In the genomic region with DNA sequence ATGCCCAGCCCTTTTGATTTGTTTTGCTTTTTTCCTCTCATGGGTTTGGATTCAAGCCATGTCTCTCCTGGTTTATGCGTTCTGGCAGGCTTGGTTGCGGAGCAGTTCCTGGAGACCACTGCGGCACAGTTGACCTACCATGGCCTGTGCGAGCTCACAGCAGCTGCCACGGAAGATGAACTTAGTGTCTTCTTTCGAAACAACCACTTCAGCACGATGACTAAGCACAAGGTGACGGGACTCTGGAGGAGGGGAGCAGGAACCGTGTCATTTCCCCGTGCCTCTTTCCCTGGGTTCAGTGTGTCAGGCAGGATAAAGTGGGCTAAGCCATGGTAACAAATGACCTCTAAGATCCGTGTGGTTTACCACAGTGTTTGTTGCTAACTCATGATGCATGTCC, we compare ENCODE assay signal across 11 mouse cellular contexts. TPM values are rescaled to one million over a fixed set of nuclear protein-coding genes. Genes with fewer than 3 reads are reported as not detected.
DNase-seq lines count a peak whose midpoint lies in the region; ATAC-seq and TF ChIP-seq lines count a peak whose summit lies in the region.
"Had no signal": no experiment of that assay in that cellular context is flagged by ENCODE, and none has a peak within 500 bp of the region (broad histone marks: within the 10 kb centered on the region; RNA-seq: fewer than 3 reads in every experiment).

No protein-coding gene starts in this region.

- peak overlapping the region; percentile 41; the same call in 1 of the 2 replicates for H3K9ac ChIP-seq in ES-E14 (ENCODE audit: insufficient read depth, low read depth, low read length, poor library complexity, severe bottlenecking)

- H3K36me3 ChIP-seq in ES-E14 (ENCODE audit: control insufficient read depth, insufficient read depth, low read length, poor library complexity, severe bottlenecking), result peaks cover 36% of the 10 kb centered on the region

- peak; percentile 93 for ATAC-seq in megakaryocyte, adult 5-6 weeks (ENCODE audit: poor library complexity, severe bottlenecking)

- no peak overlapping the region for H3K4me3 ChIP-seq in ES-E14 (ENCODE audit: insufficient read depth in 1 of 2, low read depth in 1 of 2, low read length in 2 of 2, poor library complexity in 1 of 2, severe bottlenecking in 1 of 2)

- peak; percentile 80 for DNase-seq in adrenal gland, adult 2 months
- no peak for DNase-seq in adrenal gland, postnatal 10 days
- DNase-seq in ES-E14 (ENCODE audit: low read depth, low spot score), result no peak
- DNase-seq in kidney, adult 9 months, result peak; percentile 80
- no peak for DNase-seq in cerebellum, adult 18-20 months
- no peak for DNase-seq in urinary bladder, postnatal 10 days (ENCODE audit: low spot score)
- no peak for DNase-seq in spleen, postnatal 4 days (ENCODE audit: low spot score in 2 of 2)
- DNase-seq: B cell, adult 2 months; spleen, adult 18-20 months had no signal

- peaks cover 2 to 40% of the 10 kb centered on the region in 2 experiments; a peak in 2 of 4 replicates for H3K4me1 ChIP-seq in ES-E14 (ENCODE audit: control insufficient read depth in 2 of 2, insufficient read depth in 2 of 2, low read length in 2 of 2, poor library complexity in 1 of 2)

- no peaks in the 10 kb centered on the region for H3K9me3 ChIP-seq in ES-E14 (ENCODE audit: control insufficient read depth, insufficient read depth, low read depth, low read length)

- H3K27ac ChIP-seq in ES-E14 (ENCODE audit: insufficient read depth, low read depth, low read length, poor library complexity, severe bottlenecking), result peak overlapping the region; percentile 12; the same call in 1 of the 2 replicates

- in situ Hi-C loops in ES-E14 (cut with MboI; ENCODE audit: low sequenced_read_pairs in 2 of 2, unreplicated experiment in 2 of 2), result no loop called here

TF ChIP-seq in ES-E14, 5 proteins besides CTCF, POLR2A, EP300 and RAD21:
- TF ChIP-seq ZNF384 (IDR thresholded peaks at IDR 0.05; ENCODE audit: low read depth, low read length) (no peak), MAFK (IDR thresholded peaks at IDR 0.05; ENCODE audit: insufficient read depth, low read depth, low read length) (no peak), CHD2 (IDR thresholded peaks at IDR 0.05; ENCODE audit: low read depth, low read length) (no peak), HCFC1 (IDR thresholded peaks at IDR 0.05; ENCODE audit: borderline replicate concordance, insufficient read depth, low read length) (no peak), ZC3H11A (IDR thresholded peaks at IDR 0.05; ENCODE audit: borderline replicate concordance, low read depth, low read length) (no peak)

RNA-seq across cellular contexts. Expression of gene Prune1, which starts 11.7 kb away (rescaled TPM):
- total RNA-seq in adrenal gland, adult 2 months (2021), result 10 to 100 TPM; 26.3 to 31.1 TPM
- polyA plus RNA-seq in adrenal gland, adult 2 months (2012; rRNA removed), result 14.1 and 15.4 TPM in 2 replicates
- 10 to 100 TPM; 22.2 to 27.9 TPM for total RNA-seq in adrenal gland, postnatal 10 days (2021)
- total RNA-seq in ES-E14 (2012; rRNA removed), result 26.4 and 29.5 TPM in 2 replicates
- 12.4 and 14.5 TPM in 2 replicates for total RNA-seq in megakaryocyte, adult 5-6 weeks (2015)
- total RNA-seq in megakaryocyte, adult 5-6 weeks (2017), result 7.8 and 10.2 TPM in 2 replicates

RNA-seq across cellular contexts. Expression of gene Mindy1, which starts 12.4 kb away (rescaled TPM):
- 100 to 1,000 TPM; 131 to 139 TPM for total RNA-seq in adrenal gland, adult 2 months (2021)
- 209 and 296 TPM in 2 replicates for polyA plus RNA-seq in adrenal gland, adult 2 months (2012; rRNA removed)
- 10 to 100 TPM; 71.2 to 78.1 TPM for total RNA-seq in adrenal gland, postnatal 10 days (2021)
- total RNA-seq in ES-E14 (2012; rRNA removed), result 48.8 and 54.5 TPM in 2 replicates
- 49.5 and 55.2 TPM in 2 replicates for total RNA-seq in megakaryocyte, adult 5-6 weeks (2015)
- total RNA-seq in megakaryocyte, adult 5-6 weeks (2017), result 44.0 and 54.1 TPM in 2 replicates

RNA-seq across cellular contexts. Expression of gene Anxa9, which starts 13.4 kb away (rescaled TPM):
- 1 to 10 TPM; 1.2 to 2.5 TPM for total RNA-seq in adrenal gland, adult 2 months (2021)
- polyA plus RNA-seq in adrenal gland, adult 2 months (2012; rRNA removed), result 0.88 and 1.3 TPM in 2 replicates
- 1 to 10 TPM; 1.1 to 1.3 TPM for total RNA-seq in adrenal gland, postnatal 10 days (2021)
- 0.58 and 1.1 TPM in 2 replicates for total RNA-seq in ES-E14 (2012; rRNA removed)
- 3.0 and 3.8 TPM in 2 replicates for total RNA-seq in megakaryocyte, adult 5-6 weeks (2015)
- total RNA-seq in megakaryocyte, adult 5-6 weeks (2017), result 1.9 and 2.4 TPM in 2 replicates

RNA-seq across cellular contexts. Expression of gene Cers2, which starts 21.1 kb away (rescaled TPM):
- total RNA-seq in adrenal gland, adult 2 months (2021), result 100 to 1,000 TPM; 224 to 263 TPM
- 78.7 and 99.1 TPM in 2 replicates for polyA plus RNA-seq in adrenal gland, adult 2 months (2012; rRNA removed)
- total RNA-seq in adrenal gland, postnatal 10 days (2021), result 100 to 1,000 TPM; 138 to 147 TPM
- 87.6 and 101 TPM in 2 replicates for total RNA-seq in ES-E14 (2012; rRNA removed)
- total RNA-seq in megakaryocyte, adult 5-6 weeks (2015), result 184 and 191 TPM in 2 replicates
- 86.0 and 107 TPM in 2 replicates for total RNA-seq in megakaryocyte, adult 5-6 weeks (2017)

RNA-seq across cellular contexts. Expression of gene Bnipl, which starts 42.5 kb away (rescaled TPM):
- total RNA-seq in adrenal gland, adult 2 months (2021), result not detected
- polyA plus RNA-seq in adrenal gland, adult 2 months (2012; rRNA removed), result not detected in 2 replicates
- total RNA-seq in adrenal gland, postnatal 10 days (2021), result under 1 TPM in 1 of 2 experiments, not detected in 1; 0.42 TPM
- 6.7 and 16.0 TPM in 2 replicates for total RNA-seq in ES-E14 (2012; rRNA removed)
- total RNA-seq in megakaryocyte, adult 5-6 weeks (2015), result not detected in 2 replicates
- not detected in 2 replicates for total RNA-seq in megakaryocyte, adult 5-6 weeks (2017)
- total RNA-seq: midbrain, postnatal 0 days had no signal
- polyA plus RNA-seq: midbrain, postnatal 0 days had no signal

Comparison
In these comparisons a context has a peak if more than half of its experiments do, and no peak if none do; other contexts are left out.
1. DNase-seq: peak in adrenal gland, adult 2 months (single experiment) and kidney, adult 9 months (single experiment); none in adrenal gland, postnatal 10 days (single experiment), ES-E14 (single experiment), cerebellum, adult 18-20 months (0 of 2), urinary bladder, postnatal 10 days (single experiment) and spleen, postnatal 4 days (0 of 2).